Mouse (Mus musculus): Measurements from ENCODE around the gene Slc16a12.

Gene Slc16a12

GRCm38 (mm10) chr19:34726254-34726962, 20.7 kb downstream of the Slc16a12 start:
- DNase-seq, result no peak

- DNase-seq, result no peak
These were observed 21.7 kb downstream of the Slc16a12 start for GRCm38 (mm10) chr19:34725418-34725817.

DNA sequence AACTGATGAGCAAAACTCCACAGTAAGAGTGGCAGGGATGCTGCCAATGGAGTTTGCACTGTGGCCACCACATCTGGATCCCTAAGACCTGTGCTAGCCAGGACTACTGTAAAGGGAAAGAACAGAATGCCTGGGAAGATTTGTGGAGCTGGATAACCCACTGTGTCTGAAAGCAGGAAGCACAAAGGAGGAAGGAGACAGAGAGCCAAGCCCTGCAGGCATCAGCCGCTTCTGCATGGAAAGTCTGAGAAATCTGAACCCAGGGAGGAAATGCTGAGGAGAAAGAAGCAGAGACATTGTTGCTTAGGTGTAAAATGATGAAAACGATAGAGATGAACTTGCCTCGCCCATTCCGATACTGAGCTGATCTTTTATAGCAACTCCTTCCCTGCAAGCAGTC, 22.5 kb downstream of the Slc16a12 start:
- no peak for DNase-seq

DNA sequence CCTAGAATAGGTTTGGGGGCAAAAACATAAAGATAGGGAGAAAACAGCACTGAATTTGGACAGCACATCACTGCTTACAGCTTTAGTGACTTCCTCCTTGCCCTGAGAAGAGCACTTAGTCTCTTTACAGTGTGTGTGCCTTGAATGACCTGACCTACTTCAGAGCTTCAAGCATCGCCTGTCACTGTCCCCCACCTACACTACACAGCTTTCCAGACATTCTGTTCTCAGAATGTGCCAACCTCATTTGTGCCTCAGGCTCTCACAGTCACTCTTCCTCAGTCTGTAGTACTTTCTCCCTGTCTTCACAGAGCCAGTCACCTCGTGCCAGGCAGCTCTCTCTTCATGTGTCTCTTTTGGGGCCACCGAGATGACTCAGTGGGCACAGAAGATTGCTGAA, 24.5 kb downstream of the Slc16a12 start:
- DNase-seq, result no peak

- no peak for DNase-seq
These were observed 27.0 kb downstream of the Slc16a12 start for GRCm38 (mm10) chr19:34720130-34720529.

- no peak for DNase-seq
These were observed 28.1 kb downstream of the Slc16a12 start for GRCm38 (mm10) chr19:34718963-34719362.

DNA sequence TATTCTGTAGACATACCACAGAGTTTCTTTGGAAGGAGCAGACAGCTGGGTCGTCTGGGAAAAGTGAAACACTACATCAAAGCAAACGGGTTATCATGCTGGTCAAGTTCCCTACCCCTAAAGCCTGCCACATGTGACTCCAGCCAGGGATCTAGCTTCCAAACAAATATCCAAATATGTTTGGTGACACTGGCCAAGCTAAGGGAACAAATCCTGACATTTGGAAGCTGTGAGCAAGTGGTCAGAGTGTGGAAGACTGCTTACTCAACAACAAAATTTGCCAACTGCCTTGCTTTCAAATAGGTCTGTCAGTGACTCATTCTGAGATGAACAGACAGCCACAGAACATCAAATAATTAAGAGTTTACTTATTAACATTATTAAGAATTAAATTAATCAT, 28.6 kb downstream of the Slc16a12 start:
- no peak for DNase-seq

- DNase-seq, result no peak
These were observed 31.2 kb downstream of the Slc16a12 start for GRCm38 (mm10) chr19:34715895-34716294.

GRCm38 (mm10) chr19:34714250-34714666, 32.8 kb downstream of the Slc16a12 start:
- DNase-seq, result no peak

DNA sequence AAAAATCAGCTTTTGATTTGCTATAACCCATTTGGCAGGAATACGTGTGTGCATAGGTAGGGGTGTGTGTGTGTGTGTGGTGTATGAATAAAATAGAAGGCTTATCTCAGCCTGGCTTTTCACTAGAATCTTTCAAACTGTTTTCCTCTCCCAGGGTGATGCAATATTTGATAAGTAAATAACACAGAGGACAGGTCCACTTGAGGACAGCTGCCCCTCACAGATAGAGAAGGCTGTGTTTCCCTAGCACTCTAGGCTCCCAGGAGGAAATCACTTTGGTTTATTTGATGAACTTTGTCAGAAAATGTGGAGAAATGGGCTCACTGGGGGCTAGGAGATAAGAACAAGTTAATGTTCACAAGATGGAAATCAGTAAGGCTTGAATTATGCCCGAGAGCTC, 35.0 kb downstream of the Slc16a12 start:
- no peak for DNase-seq

GRCm38 (mm10) chr19:34708221-34708620, 38.9 kb downstream of the Slc16a12 start:
- DNase-seq, result no peak

- no peak for DNase-seq
These were observed 39.5 kb downstream of the Slc16a12 start for GRCm38 (mm10) chr19:34707571-34707970.

GRCm38 (mm10) chr19:34706261-34706660, 40.8 kb downstream of the Slc16a12 start:
- DNase-seq, result no peak

DNA sequence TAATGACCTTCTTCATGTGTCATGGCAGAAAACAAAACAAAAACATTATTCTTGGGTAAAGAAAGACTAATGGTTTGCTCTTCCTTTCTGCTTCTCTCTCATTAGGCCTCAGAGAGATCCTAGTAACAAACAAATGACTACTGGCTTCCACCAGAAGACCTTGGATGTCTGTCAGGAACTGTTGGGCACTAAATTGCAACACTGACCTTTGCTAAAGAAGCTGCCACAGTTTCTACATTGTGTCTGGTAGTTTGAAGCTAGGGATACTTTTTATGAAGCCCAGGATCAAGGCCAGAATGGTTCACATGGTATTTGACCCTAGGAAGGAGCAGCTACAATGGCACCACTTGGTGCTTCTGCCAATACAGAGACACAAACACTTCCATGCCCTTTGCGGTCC, 41.9 kb downstream of the Slc16a12 start:
- no peak for DNase-seq

- DNase-seq, result no peak
These were observed 47.8 kb downstream of the Slc16a12 start for GRCm38 (mm10) chr19:34699300-34699699.

GRCm38 (mm10) chr19:34698852-34699251, 48.2 kb downstream of the Slc16a12 start:
- DNase-seq, result no peak

DNA sequence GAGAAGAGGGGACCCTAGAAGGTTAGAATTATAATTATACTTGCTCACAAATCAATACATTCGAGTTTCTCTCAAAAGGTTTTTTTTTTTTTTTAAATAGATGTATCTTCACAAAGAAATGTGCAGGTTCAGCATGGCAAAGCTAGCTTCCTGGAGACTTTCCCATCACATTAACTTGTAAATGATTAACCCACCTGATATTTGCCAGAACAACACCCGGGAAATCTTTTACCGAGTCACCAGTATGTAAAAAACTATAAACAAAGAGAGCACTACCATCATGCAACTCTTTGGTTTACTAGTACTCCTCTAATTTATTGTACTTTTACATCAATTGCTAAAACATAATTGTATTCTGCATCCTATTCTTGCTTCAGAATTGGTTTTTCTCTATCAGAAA, 48.7 kb downstream of the Slc16a12 start:
- DNase-seq, result no peak

- no peak for DNase-seq
These were observed 49.6 kb downstream of the Slc16a12 start for GRCm38 (mm10) chr19:34697461-34697860.

- DNase-seq, result no peak
These were observed 50.6 kb downstream of the Slc16a12 start for GRCm38 (mm10) chr19:34696352-34696986.

GRCm38 (mm10) chr19:34691402-34691801, 55.7 kb downstream of the Slc16a12 start:
- DNase-seq, result no peak

GRCm38 (mm10) chr19:34685530-34685929, 61.6 kb downstream of the Slc16a12 start:
- no peak for DNase-seq

- DNase-seq, result peak; percentile 53
These were observed 62.2 kb downstream of the Slc16a12 start for GRCm38 (mm10) chr19:34684857-34685256.

DNA sequence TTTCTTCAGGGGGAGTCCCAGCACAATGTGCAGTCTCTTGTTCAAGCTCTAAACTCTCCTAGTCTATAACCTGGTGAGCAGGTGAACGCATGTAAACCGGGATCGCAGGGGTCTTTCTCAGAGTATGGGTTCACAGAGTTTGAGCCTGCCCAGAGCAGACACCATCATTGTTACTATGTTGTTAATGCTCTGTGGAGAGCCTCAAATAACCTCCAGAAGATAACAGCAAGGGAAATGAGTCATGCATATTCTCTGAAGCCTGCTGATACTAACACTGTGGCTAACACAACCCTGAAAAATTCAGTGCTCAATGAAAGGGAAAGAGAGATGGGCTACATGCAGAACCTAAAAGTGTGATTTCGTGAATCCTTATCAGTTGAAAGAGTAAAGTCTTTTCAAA, 68.7 kb downstream of the Slc16a12 start:
- no peak for DNase-seq

DNA sequence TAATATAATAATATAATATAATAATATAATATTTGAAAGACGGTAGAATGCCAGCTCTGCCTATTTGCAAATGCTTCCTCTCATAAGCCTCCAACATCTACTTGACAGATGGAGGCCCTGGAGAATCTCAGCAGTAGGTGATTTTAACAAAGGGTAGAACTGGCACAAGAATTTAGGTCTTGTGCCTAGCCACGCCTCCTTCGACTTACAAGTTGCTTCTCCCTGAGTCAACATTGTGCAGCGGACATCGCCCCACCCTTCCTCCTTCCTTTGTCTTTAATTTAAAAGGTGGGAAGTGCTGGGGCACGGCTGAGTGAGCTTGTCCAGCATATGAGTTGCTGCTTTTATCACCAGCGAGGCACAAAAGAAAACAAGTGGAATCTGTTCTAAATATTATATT, 73.6 kb downstream of the Slc16a12 start:
- DNase-seq, result no peak

DNA sequence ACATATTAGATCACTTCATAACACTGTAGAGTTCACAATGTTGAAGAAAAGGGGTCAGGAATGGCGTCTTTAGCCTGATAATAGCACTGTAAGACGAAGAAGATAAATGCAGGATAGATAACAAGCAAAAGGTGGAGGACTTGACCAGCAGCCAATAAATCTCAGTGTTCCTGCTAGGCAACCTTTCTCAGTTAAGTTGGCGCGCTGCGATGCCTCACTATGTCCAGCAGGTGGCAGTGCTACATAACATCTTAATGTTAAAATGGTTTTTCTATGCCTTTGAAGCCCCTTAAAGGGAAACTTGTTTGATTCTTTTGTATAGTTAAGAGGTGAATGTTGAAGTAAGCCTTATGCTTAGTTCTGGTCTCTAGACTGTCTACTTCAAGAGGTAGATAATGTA, 81.0 kb downstream of the Slc16a12 start:
- peak; percentile 87 for DNase-seq

Measured in right cerebral cortex, postnatal 4 days (tissue).